Mouse (Mus musculus): ENCODE measurements around the gene Oxsm. TPM values are rescaled to one million over a fixed set of nuclear protein-coding genes. Genes with fewer than 3 reads are reported as not detected.
A peak's percentile ranks its signal among the peaks of the same experiment; 100 is the strongest.

The Oxsm gene
- 1.1 and 1.8 TPM in 2 replicates for polyA plus RNA-seq (2015; fragmentation: Nextera tagmentation; extraction: Ambion mirVana)

- peak; percentile 99 for ATAC-seq (ENCODE audit: low FRiP score)
- under 1% methylated on average over 64 of the region's 65 CpGs for whole genome bisulfite sequencing
- Histone ChIP-seq H3K4me2 (peak within 1 kb of the TSS; percentile 90), H3K4me1 (replicated peaks) (peaks cover 9% of the 10 kb centered on the region), H3K27ac (peak within 1 kb of the TSS; percentile 77), H3K9ac (peak within 1 kb of the TSS; percentile 92), H3K27me3 (no peaks in the 10 kb centered on the region), H3K4me3 (peak within 1 kb of the TSS; percentile 76), H3K9me3 (no peaks in the 10 kb centered on the region), H3K36me3 (no peaks in the 10 kb centered on the region)
Observed at GRCm38 (mm10) chr14:16249171-16249874, at the start of gene Oxsm, which contains the start of gene Ngly1. Gene Oxsm, minus strand, starts transcription at chr14:16249808. Gene Ngly1, plus strand, starts transcription at chr14:16249280.

GRCm38 (mm10) chr14:16296816-16297468 lies 47.3 kb upstream of the Oxsm start:
- H3K36me3 ChIP-seq = peaks cover 12% of the 10 kb centered on the region
- H3K4me1 ChIP-seq (replicated peaks) = no peaks in the 10 kb centered on the region; the same call in 1 of the 2 replicates
- H3K4me3 ChIP-seq = no peak overlapping the region
- no peaks in the 10 kb centered on the region for H3K9me3 ChIP-seq
- ATAC-seq (ENCODE audit: low FRiP score) = no peak
- 64% methylated on average over 2 of the region's 2 CpGs for WGBS
- H3K27me3 ChIP-seq = no peaks in the 10 kb centered on the region
- 0 out of 2 replicates have a peak overlapping the region, but pooled peaks have one; percentile 15 for H3K27ac ChIP-seq
- no peak overlapping the region for H3K9ac ChIP-seq
- H3K4me2 ChIP-seq = no peak overlapping the region

- no peaks in the 10 kb centered on the region; the same call in 1 of the 2 replicates for H3K4me1 ChIP-seq (replicated peaks)
- peaks cover 16% of the 10 kb centered on the region for H3K36me3 ChIP-seq
- no peaks in the 10 kb centered on the region for H3K9me3 ChIP-seq
- no peak overlapping the region for H3K4me3 ChIP-seq
- no peak for ATAC-seq (ENCODE audit: low FRiP score)
- no peaks in the 10 kb centered on the region for H3K27me3 ChIP-seq
- H3K27ac ChIP-seq = no peak overlapping the region
- no peak overlapping the region for H3K4me2 ChIP-seq
- H3K9ac ChIP-seq = no peak overlapping the region
- 85% methylated on average over 1 of the region's 1 CpGs for WGBS
Observed at GRCm38 (mm10) chr14:16293921-16294320, 44.3 kb upstream of the Oxsm start.

- Histone ChIP-seq H3K9ac (no peak overlapping the region), H3K9me3 (no peaks in the 10 kb centered on the region), H3K27ac (no peak overlapping the region), H3K36me3 (peaks cover 16% of the 10 kb centered on the region), H3K4me1 (replicated peaks) (no peaks in the 10 kb centered on the region; the same call in 1 of the 2 replicates), H3K27me3 (no peaks in the 10 kb centered on the region), H3K4me3 (no peak overlapping the region), H3K4me2 (no peak overlapping the region)
- no peak for ATAC-seq (ENCODE audit: low FRiP score)
Observed at GRCm38 (mm10) chr14:16293015-16293414, 43.4 kb upstream of the Oxsm start.

- no peak for ATAC-seq (ENCODE audit: low FRiP score)
- Histone ChIP-seq H3K27ac (no peak overlapping the region), H3K9ac (no peak overlapping the region)
Observed at GRCm38 (mm10) chr14:16292371-16292770, 42.8 kb upstream of the Oxsm start.

GRCm38 (mm10) chr14:16283966-16284365 lies 34.4 kb upstream of the Oxsm start:
- WGBS = 83% methylated on average over 4 of the region's 4 CpGs
- Histone ChIP-seq H3K27ac (no peak overlapping the region), H3K36me3 (peaks cover 12% of the 10 kb centered on the region), H3K4me2 (no peak overlapping the region), H3K4me3 (no peak overlapping the region), H3K9ac (no peak overlapping the region), H3K9me3 (no peaks in the 10 kb centered on the region), H3K27me3 (no peaks in the 10 kb centered on the region), H3K4me1 (replicated peaks) (no peaks in the 10 kb centered on the region)
- ATAC-seq (ENCODE audit: low FRiP score) = no peak

More at GRCm38 (mm10) chr14:16292371-16292770, 42.8 kb upstream of the Oxsm start:
- Histone ChIP-seq H3K4me3 (no peak overlapping the region), H3K36me3 (peaks cover 16% of the 10 kb centered on the region), H3K27me3 (no peaks in the 10 kb centered on the region), H3K4me2 (no peak overlapping the region), H3K4me1 (replicated peaks) (no peaks in the 10 kb centered on the region; the same call in 1 of the 2 replicates), H3K9me3 (no peaks in the 10 kb centered on the region)
- WGBS = 62% methylated on average over 1 of the region's 1 CpGs

- H3K4me2 ChIP-seq = no peak overlapping the region
- no peak for ATAC-seq (ENCODE audit: low FRiP score)
- 68% methylated on average over 4 of the region's 4 CpGs for WGBS
- no peak overlapping the region for H3K4me3 ChIP-seq
- H3K9me3 ChIP-seq = no peaks in the 10 kb centered on the region
- peaks cover 12% of the 10 kb centered on the region for H3K36me3 ChIP-seq
- no peak overlapping the region for H3K9ac ChIP-seq
- no peak overlapping the region for H3K27ac ChIP-seq
- no peaks in the 10 kb centered on the region for H3K4me1 ChIP-seq (replicated peaks)
- no peaks in the 10 kb centered on the region for H3K27me3 ChIP-seq
Observed at GRCm38 (mm10) chr14:16279196-16279595, 29.6 kb upstream of the Oxsm start.

- no peaks in the 10 kb centered on the region for H3K27me3 ChIP-seq
- no peak overlapping the region for H3K4me3 ChIP-seq
- no peaks in the 10 kb centered on the region for H3K9me3 ChIP-seq
- no peak overlapping the region for H3K9ac ChIP-seq
- no peak for ATAC-seq (ENCODE audit: low FRiP score)
- H3K4me2 ChIP-seq = no peak overlapping the region
- H3K27ac ChIP-seq = no peak overlapping the region
- H3K36me3 ChIP-seq = peaks cover 9% of the 10 kb centered on the region
- H3K4me1 ChIP-seq (replicated peaks) = no peaks in the 10 kb centered on the region
- 88% methylated on average over 3 of the region's 3 CpGs for WGBS
Observed at GRCm38 (mm10) chr14:16273677-16274076, 24.1 kb upstream of the Oxsm start.

GRCm38 (mm10) chr14:16269776-16270175 lies 20.2 kb upstream of the Oxsm start:
- Histone ChIP-seq H3K9ac (no peak overlapping the region), H3K27me3 (no peaks in the 10 kb centered on the region), H3K4me2 (no peak overlapping the region), H3K4me3 (no peak overlapping the region), H3K9me3 (no peaks in the 10 kb centered on the region), H3K36me3 (peaks cover 9% of the 10 kb centered on the region), H3K27ac (no peak overlapping the region), H3K4me1 (replicated peaks) (no peaks in the 10 kb centered on the region)
- ATAC-seq (ENCODE audit: low FRiP score) = no peak
- WGBS = 93% methylated on average over 2 of the region's 2 CpGs

GRCm38 (mm10) chr14:16267028-16267427 lies 17.4 kb upstream of the Oxsm start:
- ATAC-seq (ENCODE audit: low FRiP score) = no peak
- Histone ChIP-seq H3K27ac (no peak overlapping the region), H3K9ac (no peak overlapping the region), H3K9me3 (no peaks in the 10 kb centered on the region), H3K4me2 (no peak overlapping the region), H3K27me3 (no peaks in the 10 kb centered on the region), H3K36me3 (peaks cover 6% of the 10 kb centered on the region), H3K4me1 (replicated peaks) (no peaks in the 10 kb centered on the region), H3K4me3 (no peak overlapping the region)
- 88% methylated on average over 5 of the region's 5 CpGs for WGBS

GRCm38 (mm10) chr14:16261869-16262268 lies 12.3 kb upstream of the Oxsm start:
- no peak for ATAC-seq (ENCODE audit: low FRiP score)
- no peaks in the 10 kb centered on the region for H3K4me1 ChIP-seq (replicated peaks)
- no peak overlapping the region for H3K27ac ChIP-seq
- H3K9me3 ChIP-seq = no peaks in the 10 kb centered on the region
- no peak overlapping the region for H3K4me2 ChIP-seq
- H3K27me3 ChIP-seq = no peaks in the 10 kb centered on the region
- peaks cover 22% of the 10 kb centered on the region for H3K36me3 ChIP-seq
- WGBS = 85% methylated on average over 3 of the region's 3 CpGs
- no peak overlapping the region for H3K9ac ChIP-seq
- no peak overlapping the region for H3K4me3 ChIP-seq

GRCm38 (mm10) chr14:16260541-16260940 lies 10.9 kb upstream of the Oxsm start:
- WGBS = 81% methylated on average over 6 of the region's 6 CpGs
- Histone ChIP-seq H3K9me3 (no peaks in the 10 kb centered on the region), H3K27me3 (no peaks in the 10 kb centered on the region), H3K4me1 (replicated peaks) (no peaks in the 10 kb centered on the region), H3K4me2 (no peak overlapping the region), H3K9ac (no peak overlapping the region), H3K36me3 (peaks cover 29% of the 10 kb centered on the region), H3K27ac (no peak overlapping the region), H3K4me3 (no peak overlapping the region)
- ATAC-seq (ENCODE audit: low FRiP score) = no peak

All from hindbrain, embryonic 13.5 days (tissue).